Mouse (Mus musculus) hindbrain, embryonic 14.5 days (tissue): ENCODE data around the gene Mbnl1. TPM values are rescaled to one million over a fixed set of nuclear protein-coding genes. Genes with fewer than 3 reads are reported as not detected.
A peak's percentile ranks its signal among the peaks of the same experiment; 100 is the strongest.

ENCODE experiments used
- ATAC-seq: fragments of 200-750 bp; cut with Nextera tagmentation; 2 replicates; pipeline ENCODE4 v1.8.0; 2017; ENCODE audit warnings: moderate number of reproducible peaks, mild to moderate bottlenecking, moderate TSS enrichment, moderate library complexity; ENCODE audit not compliant: low FRiP score
- DNase-seq: peaks from one replicate; pipeline ENCODE4 v3.0.0-alpha.2; 2015; ENCODE audit warnings: low spot score
- H3K27ac ChIP-seq: fragments of 300-500 bp; sonication (generic); 2 replicates; pipeline ENCODE4 v1.5.1; 2014; ENCODE audit warnings: mild to moderate bottlenecking, moderate library complexity
- H3K27me3 ChIP-seq: fragments of 300-500 bp; sonication (generic); 2 replicates; pipeline ENCODE4 v1.6.1; 2014; ENCODE audit warnings: mild to moderate bottlenecking, low read length, mixed read lengths; ENCODE audit not compliant: control insufficient read depth, insufficient read depth
- H3K36me3 ChIP-seq: fragments of 300-500 bp; sonication (generic); replicated peaks from 2 replicates; pipeline ENCODE4 v1.6.1; 2014; ENCODE audit not compliant: control insufficient read depth, insufficient read depth
- H3K4me1 ChIP-seq: fragments of 300-500 bp; sonication (generic); replicated peaks from 2 replicates; pipeline ENCODE4 v1.6.1; 2014; ENCODE audit warnings: antibody characterized with exemption, low read length, mixed read lengths; ENCODE audit not compliant: control insufficient read depth, insufficient read depth
- H3K4me2 ChIP-seq: fragments of 300-500 bp; sonication (generic); replicated peaks from 2 replicates; pipeline ENCODE4 v1.6.1; 2014; ENCODE audit warnings: mild to moderate bottlenecking, moderate library complexity
- H3K4me3 ChIP-seq: fragments of 300-500 bp; sonication (generic); replicated peaks from 2 replicates; pipeline ENCODE4 v1.5.1; 2014; ENCODE audit warnings: mild to moderate bottlenecking, low read length
- H3K9ac ChIP-seq: fragments of 300-500 bp; sonication (generic); 2 replicates; pipeline ENCODE4 v1.6.1; 2014
- H3K9me3 ChIP-seq: fragments of 300-500 bp; sonication (generic); 2 replicates; pipeline ENCODE4 v1.6.1; 2016; ENCODE audit warnings: low read length; ENCODE audit not compliant: control insufficient read depth
- WGBS: fragments of 180-500 bp; shearing (Covaris S2); extraction: QIAGEN DNeasy Blood & Tissue Kit; methylation state at CpG from one replicate; pipeline ENCODE4 v1.1.7; 2014; 5-methylcytosine and 5-hydroxymethylcytosine counted together
- polyA plus RNA-seq: library from polyadenylated mRNA; unstranded; fragments of >200 nt; fragmentation: Nextera tagmentation; extraction: Ambion mirVana; gene quantifications from 2 replicates; pipeline ENCODE4 v1.2.1, GENCODE M21; 2014

Gene Mbnl1
- polyA plus RNA-seq, 1 experiment from 2014 or later: 63.2 TPM

GRCm38 (mm10) chr3:60580699-60581098 is 108.1 kb downstream of the Mbnl1 start:
- no peaks in the 10 kb centered on the region for H3K9me3 ChIP-seq
- ATAC-seq (no peak), DNase-seq (no peak)
- no peak overlapping the region for H3K9ac ChIP-seq
- H3K36me3 ChIP-seq: no peaks in the 10 kb centered on the region
- no peaks in the 10 kb centered on the region for H3K27me3 ChIP-seq
- WGBS: 65% methylated on average over 5 of the region's 5 CpGs
- no peak overlapping the region for H3K27ac ChIP-seq
- H3K4me1 ChIP-seq: peaks cover 11% of the 10 kb centered on the region; the same call in 1 of the 2 replicates
- H3K4me2 ChIP-seq: no peak overlapping the region
- no peak overlapping the region for H3K4me3 ChIP-seq

GRCm38 (mm10) chr3:60582154-60582553 is 109.5 kb downstream of the Mbnl1 start:
- no peak for DNase-seq
- no peaks in the 10 kb centered on the region for H3K27me3 ChIP-seq
- no peak overlapping the region for H3K4me3 ChIP-seq
- H3K27ac ChIP-seq: peak overlapping the region; percentile 20; the same call in 1 of the 2 replicates
- H3K36me3 ChIP-seq: no peaks in the 10 kb centered on the region
- peaks cover 9% of the 10 kb centered on the region; the same call in 1 of the 2 replicates for H3K4me1 ChIP-seq
- 66% methylated on average over 3 of the region's 3 CpGs for WGBS
- no peak for ATAC-seq
- no peak overlapping the region for H3K4me2 ChIP-seq
- H3K9me3 ChIP-seq: no peaks in the 10 kb centered on the region
- no peak overlapping the region for H3K9ac ChIP-seq

DNA sequence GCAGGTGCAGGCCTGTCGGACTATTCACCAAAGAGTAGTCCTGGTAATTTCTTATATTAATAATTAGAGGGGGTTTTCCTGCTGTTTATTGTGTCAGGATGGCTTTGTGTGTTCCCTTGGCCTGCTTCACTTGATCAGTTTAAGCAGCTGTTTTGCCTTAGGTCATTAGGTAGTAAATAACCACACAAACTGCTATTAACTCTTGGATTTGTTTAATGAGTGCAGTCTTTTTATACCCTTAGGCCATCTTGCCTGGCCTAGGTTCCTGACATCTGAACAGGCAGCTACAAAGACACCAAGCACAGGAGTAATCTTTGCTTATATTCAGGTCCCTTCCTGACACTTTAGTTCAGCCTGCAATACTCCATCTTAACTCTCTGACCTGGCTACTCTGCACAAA is 110.0 kb downstream of the Mbnl1 start:
- no peak for DNase-seq
- 61% methylated on average over 1 of the region's 1 CpGs for WGBS

GRCm38 (mm10) chr3:60584704-60585103 is 112.1 kb downstream of the Mbnl1 start:
- Histone ChIP-seq H3K9ac (no peak overlapping the region), H3K4me2 (no peak overlapping the region), H3K36me3 (no peaks in the 10 kb centered on the region), H3K4me3 (no peak overlapping the region), H3K9me3 (no peaks in the 10 kb centered on the region), H3K4me1 (peaks cover 11% of the 10 kb centered on the region; the same call in 1 of the 2 replicates), H3K27me3 (no peaks in the 10 kb centered on the region), H3K27ac (no peak overlapping the region)
- no peak for DNase-seq
- 92% methylated on average over 3 of the region's 3 CpGs for WGBS
- ATAC-seq: no peak

More for the DNA sequence above, 110.0 kb downstream of the Mbnl1 start:
- no peaks in the 10 kb centered on the region for H3K36me3 ChIP-seq
- peaks cover 11% of the 10 kb centered on the region; the same call in 1 of the 2 replicates for H3K4me1 ChIP-seq
- H3K9me3 ChIP-seq: no peaks in the 10 kb centered on the region
- no peak overlapping the region for H3K4me3 ChIP-seq
- no peaks in the 10 kb centered on the region for H3K27me3 ChIP-seq
- no peak overlapping the region for H3K9ac ChIP-seq
- no peak overlapping the region for H3K27ac ChIP-seq
- H3K4me2 ChIP-seq: no peak overlapping the region
- ATAC-seq: no peak

- Histone ChIP-seq H3K27me3 (no peaks in the 10 kb centered on the region), H3K4me1 (peaks cover 11% of the 10 kb centered on the region; the same call in 1 of the 2 replicates), H3K27ac (no peak overlapping the region), H3K4me3 (no peak overlapping the region), H3K4me2 (no peak overlapping the region), H3K36me3 (no peaks in the 10 kb centered on the region), H3K9ac (no peak overlapping the region), H3K9me3 (no peaks in the 10 kb centered on the region)
- 89% methylated on average over 3 of the region's 3 CpGs for WGBS
- DNase-seq (no peak), ATAC-seq (no peak)
Measured at GRCm38 (mm10) chr3:60586046-60586445, 113.4 kb downstream of the Mbnl1 start.

GRCm38 (mm10) chr3:60587149-60587548 is 114.5 kb downstream of the Mbnl1 start:
- WGBS: 52% methylated on average over 4 of the region's 4 CpGs
- H3K4me2 ChIP-seq: no peak overlapping the region
- H3K27me3 ChIP-seq: no peaks in the 10 kb centered on the region
- ATAC-seq (no peak), DNase-seq (no peak)
- no peak overlapping the region for H3K4me3 ChIP-seq
- 0 out of 2 replicates have a peak overlapping the region, but pooled peaks have one; percentile 38 for H3K27ac ChIP-seq
- no peaks in the 10 kb centered on the region for H3K9me3 ChIP-seq
- no peak overlapping the region for H3K9ac ChIP-seq
- H3K4me1 ChIP-seq: peaks cover 11% of the 10 kb centered on the region; the same call in 1 of the 2 replicates
- H3K36me3 ChIP-seq: no peaks in the 10 kb centered on the region

GRCm38 (mm10) chr3:60589361-60589760 is 116.7 kb downstream of the Mbnl1 start:
- 73% methylated on average over 3 of the region's 3 CpGs for WGBS
- ATAC-seq: no peak

GRCm38 (mm10) chr3:60595606-60596005 is 123.0 kb downstream of the Mbnl1 start:
- Histone ChIP-seq H3K9ac (no peak overlapping the region), H3K4me3 (no peak overlapping the region), H3K4me2 (no peak overlapping the region), H3K4me1 (no peaks in the 10 kb centered on the region), H3K27ac (no peak overlapping the region), H3K9me3 (no peaks in the 10 kb centered on the region), H3K27me3 (no peaks in the 10 kb centered on the region), H3K36me3 (no peaks in the 10 kb centered on the region)
- no peak for DNase-seq
- no peak for ATAC-seq
- 93% methylated on average over 10 of the region's 10 CpGs for WGBS

More at GRCm38 (mm10) chr3:60589361-60589760, 116.7 kb downstream of the Mbnl1 start:
- no peak overlapping the region for H3K4me3 ChIP-seq
- no peaks in the 10 kb centered on the region for H3K36me3 ChIP-seq
- no peaks in the 10 kb centered on the region for H3K9me3 ChIP-seq
- H3K9ac ChIP-seq: no peak overlapping the region
- DNase-seq: no peak
- no peak overlapping the region for H3K27ac ChIP-seq
- no peak overlapping the region for H3K4me2 ChIP-seq
- no peaks in the 10 kb centered on the region for H3K27me3 ChIP-seq
- H3K4me1 ChIP-seq: peaks cover 11% of the 10 kb centered on the region; the same call in 1 of the 2 replicates

DNA sequence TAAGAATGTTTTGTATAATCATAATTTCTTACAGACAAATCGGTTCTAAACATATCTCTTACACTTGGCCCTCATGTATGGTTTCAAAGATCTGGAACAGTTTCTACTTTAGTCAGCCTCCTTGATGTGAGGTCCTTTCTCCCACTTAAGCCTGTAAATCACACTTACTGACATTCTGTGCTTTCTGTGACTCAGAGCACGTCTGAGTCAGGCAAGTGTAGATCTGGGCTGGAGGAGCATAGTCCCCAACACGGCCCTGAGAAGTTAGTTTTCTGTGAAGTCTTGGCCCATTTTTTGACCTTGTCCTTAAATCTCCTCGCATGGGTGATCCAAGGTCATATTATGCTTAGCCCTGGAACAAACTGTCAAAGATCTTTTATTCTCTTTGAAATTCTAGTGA is 124.4 kb downstream of the Mbnl1 start:
- Histone ChIP-seq H3K4me3 (no peak overlapping the region), H3K4me1 (no peaks in the 10 kb centered on the region), H3K9me3 (no peaks in the 10 kb centered on the region), H3K36me3 (no peaks in the 10 kb centered on the region), H3K9ac (no peak overlapping the region), H3K27ac (no peak overlapping the region), H3K4me2 (no peak overlapping the region), H3K27me3 (no peaks in the 10 kb centered on the region)
- ATAC-seq: no peak
- no peak for DNase-seq
- WGBS: 75% methylated on average over 4 of the region's 4 CpGs

DNA sequence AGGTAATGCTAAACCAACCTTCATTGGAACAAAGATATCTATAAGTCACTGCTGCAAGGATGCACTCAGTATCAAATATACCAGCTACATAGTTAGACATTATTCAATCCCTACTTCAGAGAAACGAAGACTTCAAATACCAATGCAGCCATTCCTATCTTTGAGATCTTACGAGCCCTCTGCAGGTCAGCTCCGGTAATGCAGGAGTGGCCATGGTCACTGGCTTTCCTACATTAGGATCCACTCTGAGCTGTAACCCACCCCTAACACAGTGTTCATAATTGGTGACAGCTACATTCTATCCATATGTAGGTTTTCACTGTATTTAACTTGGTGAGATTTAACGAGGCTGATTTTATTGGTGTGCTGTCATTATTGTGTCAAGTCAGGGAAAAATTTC is 129.1 kb downstream of the Mbnl1 start:
- ATAC-seq: peak; percentile 61; the same call in 1 of the 2 replicates
- Histone ChIP-seq H3K9me3 (no peaks in the 10 kb centered on the region), H3K27ac (no peak overlapping the region), H3K9ac (no peak overlapping the region), H3K36me3 (no peaks in the 10 kb centered on the region), H3K4me2 (no peak overlapping the region), H3K4me3 (no peak overlapping the region), H3K27me3 (no peaks in the 10 kb centered on the region), H3K4me1 (0 out of 2 replicates have a peak, but pooled peaks cover 3% of the 10 kb centered on the region)
- DNase-seq: peak; percentile 85
- WGBS: 32% methylated on average over 4 of the region's 4 CpGs
